Mouse (Mus musculus) liver, embryonic 14.5 days (tissue): ENCODE measurements around the gene Abi2.

Experiments used
- CTCF ChIP-seq: IDR thresholded peaks from 2 replicates; pipeline ENCODE4 v1.5.1; 2016; ENCODE audit warnings: antibody characterized with exemption, low read depth, control low read depth
- EP300 ChIP-seq: IDR thresholded peaks from 2 replicates; pipeline ENCODE4 v1.6.1; 2016; ENCODE audit warnings: antibody characterized with exemption, low read depth

DNA sequence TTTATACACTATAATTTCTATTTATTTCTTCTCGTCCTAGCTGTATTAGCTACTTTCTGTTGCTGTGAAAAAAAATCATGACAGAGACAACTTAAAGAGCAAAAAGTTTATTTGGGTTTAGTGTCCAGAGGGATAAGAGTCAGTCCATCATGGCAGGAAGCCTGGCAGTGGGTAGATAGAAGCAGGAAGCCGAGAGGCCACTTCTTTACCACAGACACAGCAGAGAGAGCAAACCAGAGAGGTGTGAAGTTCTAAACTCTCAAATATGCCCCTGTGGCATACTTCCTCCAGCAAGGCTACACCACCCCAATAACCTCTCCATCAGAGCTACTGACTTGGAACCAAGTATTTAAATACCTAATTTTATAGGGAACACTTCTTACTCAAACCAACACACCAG, 121.2 kb downstream of the Abi2 start:
- TF ChIP-seq CTCF (no peak), EP300 (no peak)
